Mouse (Mus musculus): Measurements from ENCODE around the gene Pacsin1.

- TF ChIP-seq EP300 (IDR thresholded peaks at IDR 0.05; ENCODE audit: insufficient read depth, low read depth, low read length) (no peak), POLR2A (IDR thresholded peaks at IDR 0.05; ENCODE audit: insufficient read depth, low read depth, low read length) (no peak)
Measured at GRCm38 (mm10) chr17:27642491-27643062, 12.7 kb upstream of the Pacsin1 start.
